Mouse (Mus musculus) liver, embryonic 14.5 days (tissue): ENCODE results near the gene Kcnj14.

ENCODE experiments used
- CTCF ChIP-seq: IDR thresholded peaks from 2 replicates; pipeline ENCODE4 v1.5.1; 2016; ENCODE audit warnings: antibody characterized with exemption, low read depth, control low read depth
- EP300 ChIP-seq: IDR thresholded peaks from 2 replicates; pipeline ENCODE4 v1.6.1; 2016; ENCODE audit warnings: antibody characterized with exemption, low read depth

GRCm38 (mm10) chr7:45814841-45815240 lies 9.7 kb downstream of the Kcnj14 start:
- TF ChIP-seq CTCF (no peak), EP300 (no peak)
